ENCODE assay signal across 22 mouse cellular contexts in genomic region chr16:96317803-96318202, GRCm38 (mm10).
"Had no signal": no experiment of that assay in that cellular context is flagged by ENCODE, and none has a peak within 500 bp of the region (broad histone marks: within the 10 kb centered on the region; RNA-seq: fewer than 3 reads in every experiment).

No protein-coding gene starts in this region.

- H3K27me3 ChIP-seq: liver, embryonic 12.5 days; liver, embryonic 15.5 days; lung, embryonic 15.5 days; midbrain, embryonic 13.5 days; neural tube, embryonic 13.5 days; stomach, embryonic 15.5 days had no signal

- H3K36me3 ChIP-seq: limb, embryonic 10.5 days; limb, embryonic 13.5 days; liver, embryonic 12.5 days; liver, embryonic 15.5 days; lung, embryonic 15.5 days; midbrain, embryonic 10.5 days; midbrain, embryonic 13.5 days; neural tube, embryonic 13.5 days; stomach, embryonic 15.5 days had no signal

- DNase-seq: kidney, postnatal 14 days; kidney, postnatal 4 days; liver; lung, adult 18-20 months; lung, postnatal 10 days; lung, postnatal 36 days; retina, postnatal 1 day; right cerebral cortex, postnatal 25 days; spleen, adult 18-20 months; thymus, postnatal 25 days had no signal

- ATAC-seq: liver, embryonic 12.5 days; midbrain, embryonic 13.5 days; midbrain, embryonic 16.5 days had no signal

- H3K4me3 ChIP-seq: limb, embryonic 10.5 days; limb, embryonic 13.5 days; liver, embryonic 12.5 days; liver, embryonic 15.5 days; lung, embryonic 15.5 days; megakaryocyte, embryonic 14.5 days; midbrain, embryonic 10.5 days; midbrain, embryonic 13.5 days; myocyte; neural tube, embryonic 13.5 days; stomach, embryonic 15.5 days had no signal
